Mouse (Mus musculus) ovary, postnatal 36 days (tissue): ENCODE measurements around the gene Myo3b.
A peak's percentile ranks its signal among the peaks of the same experiment; 100 is the strongest.

Experiments used
- DNase-seq: peaks from one replicate; pipeline ENCODE4 v3.0.0; 2022; ENCODE audit warnings: low spot score, mixed read lengths

Gene Myo3b

GRCm38 (mm10) chr2:70065729-70066300, 26.9 kb downstream of the Myo3b start:
- no peak for DNase-seq

DNA sequence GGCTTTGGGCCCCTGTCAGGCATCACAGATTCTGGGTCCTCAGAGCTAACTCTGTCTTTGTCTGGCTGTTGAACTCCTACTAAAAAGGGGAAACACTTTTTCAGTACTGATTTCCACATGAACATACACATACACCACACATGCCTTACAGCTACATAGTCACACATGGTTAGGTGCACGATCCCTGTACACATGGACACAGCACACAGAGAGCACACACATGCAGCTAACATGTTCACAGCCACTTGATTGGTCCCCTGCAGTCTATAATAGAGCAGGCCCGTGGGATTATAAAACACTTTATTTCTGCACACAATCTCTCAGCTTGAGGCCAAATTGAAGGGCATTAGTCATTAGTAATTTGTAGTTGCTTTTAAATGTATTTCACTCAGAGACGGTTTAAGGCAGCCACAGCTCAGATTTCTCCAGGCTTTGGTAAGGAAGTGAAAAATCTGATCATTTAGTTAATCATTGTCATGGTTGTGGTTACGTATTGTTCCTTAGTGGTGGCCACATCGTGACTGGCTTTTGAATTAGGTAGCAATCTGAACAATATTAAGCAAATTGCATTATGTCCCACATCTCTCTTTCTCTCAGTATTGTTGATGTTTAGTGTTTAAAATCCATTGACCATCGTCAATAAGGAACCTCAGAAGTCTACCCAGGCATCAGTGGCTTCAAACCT, 27.6 kb downstream of the Myo3b start:
- DNase-seq, result no peak

DNA sequence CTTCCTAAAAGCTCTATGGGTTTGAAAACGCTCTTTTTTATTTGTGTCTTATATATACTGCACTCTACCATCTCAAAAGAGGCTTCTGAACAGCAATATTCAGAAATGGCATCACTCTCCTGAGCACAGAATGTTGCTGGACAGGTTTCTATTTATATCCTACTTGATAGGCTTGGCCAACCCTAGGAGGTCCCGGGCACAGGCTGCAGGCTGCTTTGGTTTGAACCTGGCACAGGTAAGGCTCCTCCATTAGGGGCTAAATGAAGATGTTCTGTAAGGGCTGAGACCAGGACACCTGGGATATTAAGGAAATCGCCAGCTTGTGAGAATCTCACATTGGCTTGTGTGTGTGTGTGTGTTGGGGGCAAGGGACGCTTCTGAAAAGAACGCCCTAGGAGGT, 30.9 kb downstream of the Myo3b start:
- DNase-seq, result no peak

DNA sequence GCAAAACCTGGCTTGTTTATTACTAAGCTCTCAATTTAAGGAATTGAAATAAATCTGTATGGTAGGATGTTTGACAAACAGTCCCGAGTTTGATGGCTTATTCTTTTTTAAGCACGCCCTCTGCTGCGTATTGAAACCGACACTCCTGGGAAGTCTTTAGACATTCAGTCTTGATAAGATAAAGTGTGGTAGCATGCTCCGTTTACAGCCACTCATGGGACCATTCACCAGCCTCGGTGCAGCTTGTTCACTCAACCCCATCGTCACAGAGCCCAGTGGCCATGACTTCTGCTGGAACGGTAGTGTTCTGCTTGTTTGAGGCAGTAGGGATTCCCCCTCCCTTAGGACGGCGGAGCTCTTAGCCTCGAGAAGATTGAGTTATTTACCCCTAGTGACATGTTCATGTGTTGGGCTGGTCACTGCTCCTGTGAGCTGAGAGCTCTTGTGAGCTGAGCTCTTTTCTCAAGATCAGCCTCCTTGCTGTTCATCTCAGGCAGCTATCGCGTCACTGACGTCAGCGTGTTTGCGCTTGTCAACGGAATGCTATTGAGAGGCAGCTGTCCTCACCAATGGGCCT, 44.6 kb downstream of the Myo3b start:
- no peak for DNase-seq

DNA sequence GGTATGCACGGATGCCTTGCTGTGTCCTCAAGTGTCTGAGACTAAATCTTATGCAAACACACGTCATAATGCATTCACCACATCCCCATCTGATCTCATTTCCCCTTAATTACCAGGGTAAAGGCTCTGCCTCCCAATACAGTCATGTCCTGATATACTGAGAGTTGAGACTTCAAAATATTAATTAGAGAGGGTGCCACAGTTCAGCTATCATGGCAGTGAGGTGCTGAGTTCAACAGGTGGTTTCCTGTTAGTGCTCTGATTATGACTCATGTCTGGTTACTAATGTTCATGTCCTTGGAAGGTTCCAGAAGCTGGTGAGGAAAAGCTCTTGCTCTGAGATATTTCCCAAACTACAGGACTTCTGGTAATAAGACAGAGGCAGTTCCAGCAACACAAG, 52.3 kb downstream of the Myo3b start:
- no peak for DNase-seq

GRCm38 (mm10) chr2:70091801-70092522, 53.0 kb downstream of the Myo3b start:
- DNase-seq, result no peak

GRCm38 (mm10) chr2:70092665-70093064, 53.7 kb downstream of the Myo3b start:
- no peak for DNase-seq

DNA sequence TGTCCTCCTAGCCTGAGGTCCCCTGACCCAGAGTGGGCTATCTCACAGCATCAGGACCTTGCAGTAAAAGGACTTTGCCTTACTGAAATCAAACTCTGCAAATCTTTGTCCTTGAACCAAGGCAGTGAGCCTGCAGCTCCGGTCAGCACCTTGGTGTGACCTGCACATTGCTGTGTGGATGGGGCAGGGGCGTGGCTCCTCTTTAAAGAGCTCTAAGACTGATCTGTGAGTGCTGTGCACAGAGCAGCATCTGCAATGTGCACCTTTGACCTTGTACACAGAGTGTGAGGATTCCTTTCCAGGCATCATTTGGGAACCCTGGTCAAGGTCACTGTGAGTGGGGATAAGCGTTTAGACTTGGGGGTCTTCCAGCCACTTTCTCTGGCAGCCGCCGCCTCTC, 55.5 kb downstream of the Myo3b start:
- DNase-seq, result no peak

DNA sequence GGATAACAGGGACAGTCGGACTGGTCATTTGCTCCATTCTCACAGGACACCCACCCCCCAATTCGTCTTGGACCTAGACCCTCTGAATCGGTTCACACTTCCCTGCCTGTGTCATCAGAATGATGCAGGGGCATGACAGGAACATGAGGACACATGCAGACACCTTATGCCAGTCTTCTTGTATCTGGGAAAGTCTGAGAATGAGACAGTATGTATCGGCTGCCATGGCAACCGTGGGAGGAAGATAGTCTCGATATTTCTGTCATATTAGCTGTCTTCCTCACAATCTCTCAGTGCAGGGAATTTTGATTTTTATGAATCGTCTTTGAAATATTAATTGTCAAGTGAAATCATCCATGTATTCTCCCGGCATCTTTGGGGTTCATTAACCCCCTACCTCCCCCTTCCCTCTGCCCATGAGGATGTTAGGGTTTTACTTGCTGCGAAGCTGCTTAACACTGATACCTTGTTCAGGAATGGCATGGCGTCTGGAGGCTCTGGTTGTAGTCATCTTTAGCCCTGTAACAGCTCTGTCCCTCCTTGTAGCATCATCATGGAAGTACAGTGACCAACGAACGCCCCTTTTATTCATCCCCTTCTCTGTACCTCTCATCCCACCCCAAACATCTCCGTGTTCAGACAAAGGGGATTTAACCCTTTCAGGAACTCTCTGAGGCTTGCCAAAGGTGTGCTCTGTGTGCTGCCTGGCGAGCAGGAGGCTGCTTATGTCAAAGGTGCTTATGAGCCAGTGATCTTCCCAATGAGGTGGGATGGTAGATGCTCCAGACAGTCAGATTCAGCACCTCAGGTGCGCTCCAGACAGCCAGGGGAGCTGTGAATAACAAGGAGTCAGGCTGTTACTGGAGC, 58.5 kb downstream of the Myo3b start:
- no peak for DNase-seq

DNA sequence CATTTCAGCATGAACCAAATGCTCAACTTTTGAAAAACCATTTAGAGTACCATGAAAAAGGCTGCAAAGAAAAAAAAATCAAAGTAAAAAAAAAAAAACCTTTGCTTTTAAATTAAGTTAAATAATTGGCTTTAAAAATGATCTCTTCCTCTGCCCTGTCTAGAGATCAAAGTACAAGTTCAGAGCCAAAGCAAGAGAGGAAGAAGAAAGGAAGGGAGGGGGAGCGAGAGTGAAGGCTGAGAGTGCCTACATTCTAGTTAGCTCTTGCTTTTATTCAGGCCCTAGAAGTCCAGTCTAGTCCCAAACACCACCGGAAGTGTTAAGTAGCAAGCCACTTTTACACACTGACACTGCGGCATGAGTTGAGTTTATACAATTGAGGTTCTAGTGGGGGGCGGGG, 60.5 kb downstream of the Myo3b start:
- no peak for DNase-seq

- DNase-seq, result no peak
These were observed 66.5 kb downstream of the Myo3b start for GRCm38 (mm10) chr2:70105286-70106030.

- no peak for DNase-seq
These were observed 70.1 kb downstream of the Myo3b start for GRCm38 (mm10) chr2:70109010-70109409.

DNA sequence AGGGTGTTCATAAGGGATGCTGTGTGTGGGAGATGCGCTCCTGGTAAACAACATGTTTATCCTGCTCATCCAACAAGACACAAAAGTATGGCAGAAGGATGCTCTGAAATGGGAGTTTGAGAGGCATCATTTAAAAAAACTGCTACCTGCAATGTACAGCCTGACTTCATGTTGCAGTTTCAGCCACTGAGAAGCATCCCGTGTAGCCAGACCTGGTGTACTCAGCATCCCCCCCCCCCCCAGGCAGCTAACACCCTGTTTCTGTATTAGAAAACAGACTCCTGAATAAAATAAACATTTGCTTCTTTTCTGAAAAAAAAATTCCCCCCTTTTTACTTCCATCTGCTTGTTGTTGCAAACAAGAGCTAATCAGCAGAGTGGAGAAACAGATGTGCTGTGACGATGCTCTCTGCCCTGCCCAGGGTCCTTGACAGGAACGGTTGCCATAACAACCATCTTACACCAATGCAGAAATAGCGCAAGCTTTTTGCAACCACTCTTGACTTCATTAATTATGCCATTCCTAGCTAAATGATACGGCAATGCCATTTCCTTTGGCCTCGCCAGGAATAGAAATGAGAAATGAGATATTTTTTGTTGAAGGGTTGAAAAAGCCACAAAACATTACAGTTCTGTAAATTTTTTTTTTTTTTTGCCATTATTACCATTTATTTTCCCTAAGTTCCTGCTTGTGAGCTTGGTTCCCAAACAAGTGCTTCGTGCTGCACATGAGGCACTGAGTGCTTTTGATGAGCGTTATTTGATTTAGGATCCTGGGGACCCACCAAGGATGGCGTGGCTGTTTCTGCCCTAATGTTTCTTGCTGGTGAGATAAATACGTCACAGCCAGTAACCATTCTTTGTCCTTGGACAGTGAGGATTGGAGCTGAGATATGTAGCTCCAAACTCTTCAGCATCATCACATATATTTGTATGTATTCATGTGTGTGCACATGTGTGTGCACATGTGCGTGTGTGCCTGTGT, 75.2 kb downstream of the Myo3b start:
- no peak for DNase-seq

GRCm38 (mm10) chr2:70118376-70119264, 79.7 kb downstream of the Myo3b start:
- no peak for DNase-seq

- DNase-seq, result no peak
These were observed 80.3 kb downstream of the Myo3b start for GRCm38 (mm10) chr2:70119265-70119663.

DNA sequence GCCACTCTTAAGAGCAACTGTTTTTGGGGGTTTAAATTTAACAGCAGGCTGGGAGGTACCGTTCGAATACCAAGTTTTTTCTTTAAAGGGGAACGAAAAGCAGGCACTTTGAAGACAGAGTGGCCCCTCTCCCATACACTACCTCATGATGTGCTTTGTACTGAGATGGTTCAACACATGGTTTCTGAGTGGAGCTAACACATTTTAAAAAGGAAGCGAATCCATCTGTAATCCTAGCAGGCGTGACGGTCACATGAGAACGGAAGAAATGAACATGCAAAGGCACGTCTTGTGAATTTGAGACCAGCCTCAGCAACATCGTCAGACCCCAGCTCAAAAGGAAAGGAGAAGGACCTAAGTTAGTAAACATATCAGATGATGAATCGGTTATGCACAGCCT, 87.4 kb downstream of the Myo3b start:
- no peak for DNase-seq

DNA sequence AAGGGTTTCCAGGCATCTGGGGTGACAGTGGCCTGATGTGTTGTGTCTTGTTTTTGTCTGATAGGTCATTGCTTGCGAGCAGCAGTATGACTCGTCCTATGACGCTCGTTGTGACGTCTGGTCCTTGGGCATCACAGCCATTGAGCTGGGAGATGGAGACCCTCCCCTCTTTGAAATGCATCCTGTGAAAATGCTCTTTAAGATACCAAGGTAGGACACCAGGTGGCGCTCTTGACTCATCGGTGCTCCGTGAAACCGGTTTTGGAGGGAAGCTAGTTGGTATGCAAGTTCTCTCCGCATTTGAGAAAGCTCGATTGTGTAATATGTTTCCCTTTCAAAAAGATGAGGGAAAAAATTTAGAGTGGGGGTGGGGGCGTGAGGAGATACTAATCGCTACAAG, 87.9 kb downstream of the Myo3b start:
- peak; percentile 48 for DNase-seq

DNA sequence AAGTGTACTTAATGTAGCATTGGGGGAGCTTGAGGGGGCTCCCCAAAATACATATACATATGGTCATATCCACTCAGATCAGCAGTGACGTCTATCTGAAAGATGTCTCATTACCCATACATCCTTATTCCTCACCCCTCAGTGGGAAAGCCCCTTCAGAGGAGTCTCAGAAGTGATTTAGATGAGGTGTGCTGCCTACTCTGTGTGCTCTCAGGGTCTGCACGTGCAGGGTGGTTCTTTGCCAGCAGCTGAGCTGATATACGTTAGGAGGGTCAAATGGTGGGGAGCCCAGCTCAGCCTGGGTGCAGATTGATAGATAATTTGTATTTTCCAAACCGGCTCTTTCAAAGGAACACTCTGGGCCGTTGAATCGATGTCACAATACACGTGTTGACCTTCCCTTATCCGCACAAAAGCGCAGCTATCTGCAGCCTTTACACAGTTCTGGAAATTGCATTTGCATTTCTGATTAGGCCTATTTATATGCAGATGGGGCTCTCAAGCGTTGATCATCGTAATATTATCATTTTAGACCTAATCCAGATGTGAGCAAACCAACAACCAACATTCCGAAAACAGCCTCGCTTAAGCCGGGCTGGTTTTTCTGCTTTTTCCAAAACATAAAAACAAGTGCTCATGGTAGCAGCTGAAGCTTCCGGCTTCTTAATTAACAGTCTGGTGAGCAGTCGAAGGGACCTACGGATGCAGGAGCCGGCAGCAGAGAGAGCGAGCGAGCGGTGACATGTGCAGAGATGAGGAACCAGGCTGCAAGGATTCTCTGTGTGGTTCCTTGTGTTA, 88.6 kb downstream of the Myo3b start:
- no peak for DNase-seq
